Mouse (Mus musculus) stomach, postnatal 0 days (tissue): ENCODE measurements around the gene Ntm.

Source experiments
- CTCF ChIP-seq: IDR thresholded peaks from 2 replicates; pipeline ENCODE4 v1.5.1; 2016; ENCODE audit warnings: antibody characterized with exemption, low read depth, mild to moderate bottlenecking, moderate library complexity
- EP300 ChIP-seq: optimal IDR thresholded peaks from 2 replicates; pipeline ENCODE3; 2016; ENCODE audit warnings: antibody characterized with exemption

DNA sequence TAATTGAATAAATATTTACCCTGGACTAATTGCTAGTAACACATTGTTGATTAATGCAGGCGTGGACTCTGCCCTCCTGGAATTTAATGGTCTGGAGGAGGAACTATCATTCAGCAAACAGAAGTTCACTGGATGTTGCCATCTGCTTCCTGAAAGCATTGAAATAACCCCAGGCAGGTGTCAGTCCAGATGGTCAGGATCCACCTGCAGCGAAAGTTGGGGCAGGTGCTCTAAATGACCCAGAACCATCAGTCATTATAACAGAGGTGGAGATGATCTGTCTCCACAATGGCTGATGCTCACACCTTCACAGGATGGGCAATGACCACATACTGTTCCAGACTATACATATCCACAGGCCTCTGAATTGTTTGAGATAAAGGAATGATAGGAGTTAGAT lies 426.5 kb downstream of the Ntm start:
- TF ChIP-seq EP300 (no peak), CTCF (no peak)
